Mouse (Mus musculus): ENCODE data around the gene Mdc1. TPM values are rescaled to one million over a fixed set of nuclear protein-coding genes. Genes with fewer than 3 reads are reported as not detected.

Mdc1 gene
- polyA plus RNA-seq (2017; shearing (Covaris generic)) = 9.5 TPM

DNA sequence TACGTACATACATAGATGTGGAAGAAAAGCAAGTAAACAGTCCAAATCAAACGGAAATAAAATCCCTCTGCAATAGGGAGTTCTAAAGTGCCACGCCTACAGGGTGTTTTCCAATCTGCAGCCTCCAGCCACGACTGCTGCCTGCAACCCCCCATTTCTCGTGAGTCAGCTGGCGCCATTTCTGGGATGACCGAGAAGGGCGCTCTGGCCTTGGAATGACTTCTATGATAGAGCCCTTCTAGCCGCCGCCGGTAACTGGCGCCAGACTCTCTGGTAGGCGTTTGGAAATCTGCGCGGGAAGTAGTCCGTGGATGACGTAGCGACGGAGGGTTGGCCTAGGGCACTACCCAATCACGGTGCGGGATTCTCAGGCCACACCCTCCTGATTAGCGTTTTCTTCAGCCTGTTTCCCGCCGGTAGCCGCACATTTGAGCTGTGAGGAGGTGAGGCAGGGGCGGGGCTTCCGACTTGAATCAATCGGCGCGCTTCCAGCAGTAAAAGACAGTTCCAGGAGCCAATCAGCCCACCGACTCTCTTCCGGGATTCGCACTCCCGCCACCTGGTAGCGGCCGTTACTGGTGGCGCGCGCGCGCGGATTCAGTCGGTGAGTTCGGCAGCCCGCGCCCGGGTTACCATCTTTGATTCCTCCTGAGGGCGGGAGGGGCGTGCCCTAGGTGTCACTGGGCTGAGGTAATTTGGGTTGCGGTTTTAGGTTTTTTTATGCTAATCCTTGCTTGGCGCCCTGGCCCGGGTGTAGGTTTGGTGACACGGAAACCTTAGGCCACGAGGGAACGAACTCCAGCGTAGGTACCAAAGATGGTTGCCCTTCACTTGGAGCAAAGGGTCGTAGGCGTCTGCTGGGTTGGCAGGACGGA lies at the start of gene Mdc1:
Mdc1 (plus strand) TSS at position 440 of the 875 bp plus-strand sequence.

DNA sequence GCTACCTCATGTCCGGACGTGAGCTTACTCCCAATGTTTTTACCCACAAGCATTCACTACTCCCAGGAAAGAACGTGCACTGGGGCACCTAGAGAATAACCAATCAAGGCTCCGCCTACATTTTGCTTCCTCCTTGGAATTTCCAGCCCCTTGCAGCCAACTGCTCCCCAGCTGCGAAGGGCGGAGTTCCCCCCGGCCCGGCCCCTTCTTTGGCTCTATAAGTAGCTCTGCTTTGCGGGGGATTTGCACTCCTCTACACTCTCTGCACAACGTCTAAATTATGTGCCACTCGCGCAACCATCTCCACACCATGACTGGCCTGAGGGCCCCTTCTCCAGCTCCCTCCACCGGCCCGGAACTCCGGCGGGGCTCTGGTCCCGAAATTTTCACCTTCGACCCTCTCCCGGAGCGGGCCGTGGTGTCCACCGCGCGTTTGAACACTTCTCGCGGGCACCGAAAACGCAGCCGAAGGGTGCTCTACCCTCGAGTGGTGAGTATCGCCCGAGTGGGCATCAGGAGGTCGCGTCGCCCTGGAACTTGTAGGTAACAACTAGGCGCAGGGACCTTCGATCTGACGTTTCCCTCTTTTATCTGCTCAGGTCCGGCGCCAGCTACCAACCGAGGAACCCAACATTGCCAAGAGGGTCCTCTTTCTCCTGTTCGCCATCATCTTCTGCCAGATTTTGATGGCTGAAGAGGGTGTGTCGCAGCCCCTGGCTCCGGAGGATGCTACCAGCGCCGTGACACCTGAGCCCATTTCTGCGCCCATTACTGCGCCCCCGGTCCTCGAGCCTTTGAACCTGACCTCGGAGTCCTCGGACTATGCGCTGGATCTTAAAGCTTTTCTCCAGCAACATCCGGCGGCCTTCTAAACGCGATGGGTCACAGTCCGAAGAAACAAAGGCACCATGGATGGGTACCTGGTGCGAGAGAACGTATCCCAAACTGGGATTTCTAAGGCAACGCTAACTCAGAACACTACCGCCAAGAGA lies 19.6 kb upstream of the Mdc1 start, which contains the start of gene Ier3:
Ier3 (plus strand) TSS at position 246 of the 992 bp plus-strand sequence.

DNA sequence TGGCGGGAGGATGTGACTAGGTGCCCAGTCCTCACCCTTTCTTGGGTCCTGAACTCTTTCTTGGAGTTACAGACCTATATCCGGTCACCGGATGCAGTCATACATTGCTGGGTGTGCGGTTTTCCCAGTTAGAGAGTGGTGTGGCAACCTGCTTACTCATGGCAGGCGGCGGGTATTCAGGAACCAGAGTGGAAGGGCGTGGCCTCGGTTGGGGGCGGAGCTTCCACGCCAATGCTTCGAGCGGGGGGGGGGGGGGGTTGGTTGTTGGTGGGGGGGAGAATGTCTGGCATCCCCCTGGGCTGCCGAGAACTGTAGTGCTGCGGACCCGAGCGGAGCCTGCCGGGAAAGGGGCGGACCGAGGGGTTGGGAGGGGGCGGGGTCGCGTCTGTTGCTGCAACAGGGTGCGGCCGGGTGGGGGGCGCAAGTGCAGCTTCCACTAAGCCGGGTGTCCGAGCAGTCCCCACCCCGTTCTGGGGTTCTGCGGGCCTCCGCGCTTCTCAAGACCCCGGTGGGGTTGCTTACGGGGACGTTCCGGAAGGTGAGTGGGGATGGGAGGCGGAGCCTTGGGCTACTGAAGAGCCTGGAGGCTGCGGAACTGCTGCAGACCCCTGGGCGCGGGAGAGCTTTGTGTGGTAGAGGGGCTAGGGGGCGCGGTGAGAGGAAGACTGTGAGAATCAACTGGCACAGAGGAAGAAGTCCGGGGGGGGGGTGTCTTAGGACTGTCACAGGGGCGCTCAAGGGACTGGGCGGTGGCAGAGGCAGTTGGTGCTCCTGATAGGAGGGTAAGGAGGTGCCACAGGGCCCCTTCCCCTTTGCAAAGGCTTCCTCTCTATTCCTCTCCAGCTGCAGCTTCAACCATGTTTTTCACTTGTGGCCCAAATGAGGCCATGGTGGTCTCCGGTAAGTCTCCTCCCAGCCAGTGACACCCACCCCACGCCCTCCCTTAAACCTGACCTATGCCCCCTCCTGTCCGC lies 18.1 kb upstream of the Mdc1 start, which contains the start of gene Flot1:
Flot1 (plus strand) TSS at position 267 of the 974 bp plus-strand sequence.

DNA sequence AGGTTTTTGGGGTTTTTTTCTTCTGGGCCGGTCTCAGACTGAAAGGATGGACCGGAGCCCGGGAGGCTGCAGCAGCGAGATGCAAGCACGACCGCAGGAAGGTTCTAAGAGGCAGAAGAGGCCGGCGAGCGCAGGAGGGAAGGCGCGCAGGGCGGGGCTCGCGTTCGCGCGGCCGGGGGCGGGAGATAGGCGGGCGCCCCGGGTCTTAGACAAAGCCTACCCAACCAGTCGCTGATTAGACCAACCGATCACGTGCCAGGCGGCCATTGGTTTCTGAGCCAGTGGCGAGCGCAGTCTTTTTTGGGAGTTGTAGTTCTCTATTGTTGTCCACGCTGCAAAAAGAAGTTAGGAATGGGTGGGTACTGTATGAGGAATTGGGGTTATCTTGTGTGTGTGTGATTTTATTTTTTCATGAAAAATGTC lies 3.2 kb upstream of the Mdc1 start, which contains the start of gene Tubb5:
Tubb5 (minus strand) TSS at position 185 of the 423 bp plus-strand sequence.

DNA sequence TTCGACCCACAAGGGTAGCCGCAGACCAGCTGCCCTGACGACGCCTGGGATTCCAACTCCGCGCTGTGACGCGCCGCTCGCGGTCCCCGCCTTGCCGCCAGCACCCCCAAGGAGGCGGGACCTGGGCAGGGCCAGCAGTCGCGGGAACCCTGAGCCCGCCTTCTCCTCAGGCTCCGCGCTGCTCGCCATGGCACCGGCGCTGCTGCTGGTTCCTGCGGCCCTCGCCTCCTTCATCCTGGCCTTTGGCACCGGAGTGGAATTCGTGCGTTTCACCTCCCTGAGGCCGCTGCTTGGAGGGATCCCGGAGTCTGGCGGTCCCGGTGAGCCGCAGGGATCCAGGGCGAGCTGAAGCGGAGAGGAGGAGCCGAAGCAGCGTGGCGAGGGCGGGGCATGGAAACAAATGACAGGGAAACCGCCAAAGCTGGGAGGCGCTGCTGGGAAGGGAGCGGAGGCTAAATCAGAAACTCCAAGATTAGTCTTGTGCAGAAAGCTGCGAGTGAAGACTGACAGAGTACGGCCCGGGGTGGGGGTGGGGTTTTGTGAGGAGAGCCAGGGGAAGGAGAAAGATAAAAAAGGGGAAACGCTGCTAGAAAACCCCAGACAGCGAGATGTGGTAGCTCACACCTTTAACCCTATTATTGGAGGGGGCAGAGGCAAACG lies 20.0 kb downstream of the Mdc1 start, which contains the start of gene Nrm:
Nrm (plus strand) TSS at position 121 of the 660 bp plus-strand sequence.

DNA sequence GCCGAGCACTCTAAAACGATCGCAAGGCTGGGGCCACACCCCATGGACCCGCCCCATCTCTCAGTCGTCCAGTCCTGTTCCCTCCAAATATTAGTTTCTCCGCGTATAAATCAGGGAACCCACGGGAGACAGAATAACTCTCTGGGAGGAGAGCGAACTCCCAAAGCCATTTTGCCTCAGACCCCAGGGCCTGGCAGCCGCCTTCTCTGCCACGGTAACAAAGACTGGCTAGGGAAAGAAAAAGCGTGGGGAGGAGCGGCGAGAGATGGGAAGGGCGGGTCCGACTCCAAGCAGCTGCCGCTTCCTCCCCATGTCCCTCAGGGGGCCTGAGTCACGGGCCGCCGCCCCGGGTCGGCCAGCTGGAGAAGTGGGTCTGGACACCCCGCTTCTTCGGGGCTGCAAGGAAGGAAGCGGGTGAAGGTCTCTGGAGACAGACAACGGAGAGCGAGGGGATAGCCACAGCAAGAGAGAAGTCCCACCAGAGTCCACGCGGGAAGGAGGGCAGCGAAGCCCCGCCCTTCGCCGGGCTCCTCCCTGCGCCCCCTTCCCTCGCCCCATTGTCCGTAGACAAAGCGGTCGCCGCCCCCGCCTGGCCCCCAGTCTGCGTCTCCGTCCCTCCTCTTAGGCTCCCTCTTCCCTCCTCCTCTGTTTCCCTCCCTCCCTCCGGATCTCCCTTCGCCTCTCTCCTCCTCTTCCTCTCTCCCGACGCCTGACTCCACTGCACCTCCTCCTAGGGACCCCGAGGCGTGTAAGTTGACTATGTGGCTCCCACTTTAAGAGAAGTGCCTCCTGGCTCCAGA lies 24.4 kb downstream of the Mdc1 start, which contains the start of gene Ppp1r18:
Ppp1r18 (plus strand) TSS at position 113 of the 800 bp plus-strand sequence.

DNA sequence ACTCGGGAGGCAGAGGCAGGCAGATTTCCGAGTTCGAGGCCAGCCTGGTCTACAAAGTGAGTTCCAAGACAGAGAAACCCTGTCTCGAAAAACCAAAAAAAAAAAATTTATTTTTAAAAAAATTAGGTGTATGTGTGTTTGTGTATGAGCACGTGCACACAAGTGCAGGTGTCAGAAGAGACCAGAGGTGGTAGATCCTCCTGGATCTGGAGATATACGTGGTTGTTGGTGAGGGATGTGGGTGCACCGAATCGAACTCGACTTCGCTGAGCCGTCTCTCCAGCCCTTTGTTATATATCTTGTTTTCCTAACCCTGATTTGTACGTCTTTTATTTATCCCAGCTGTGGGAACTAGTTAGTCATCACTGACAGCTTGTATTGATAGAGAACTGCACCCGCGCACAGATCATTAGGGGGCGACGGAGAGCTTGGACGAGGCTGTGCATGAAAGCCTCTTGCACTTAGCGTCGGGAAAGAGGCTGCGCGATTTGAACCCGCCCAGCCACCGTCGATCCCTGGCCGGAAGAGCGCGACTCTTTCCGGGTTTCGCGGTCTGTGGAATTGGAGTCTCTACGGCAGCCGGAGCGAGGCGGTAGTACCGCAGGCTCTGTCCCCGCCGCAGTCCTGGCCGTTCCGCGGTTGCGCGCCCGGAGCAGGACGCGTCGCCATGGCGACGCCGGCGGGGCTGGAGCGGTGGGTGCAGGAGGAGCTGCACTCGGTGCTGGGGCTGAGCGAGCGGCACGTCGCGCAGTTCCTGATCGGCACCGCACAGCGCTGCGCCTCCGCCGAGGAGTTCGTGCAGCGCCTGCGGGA lies 38.1 kb downstream of the Mdc1 start, which contains the start of gene Dhx16:
Dhx16 (plus strand) TSS at position 575 of the 813 bp plus-strand sequence.

DNA sequence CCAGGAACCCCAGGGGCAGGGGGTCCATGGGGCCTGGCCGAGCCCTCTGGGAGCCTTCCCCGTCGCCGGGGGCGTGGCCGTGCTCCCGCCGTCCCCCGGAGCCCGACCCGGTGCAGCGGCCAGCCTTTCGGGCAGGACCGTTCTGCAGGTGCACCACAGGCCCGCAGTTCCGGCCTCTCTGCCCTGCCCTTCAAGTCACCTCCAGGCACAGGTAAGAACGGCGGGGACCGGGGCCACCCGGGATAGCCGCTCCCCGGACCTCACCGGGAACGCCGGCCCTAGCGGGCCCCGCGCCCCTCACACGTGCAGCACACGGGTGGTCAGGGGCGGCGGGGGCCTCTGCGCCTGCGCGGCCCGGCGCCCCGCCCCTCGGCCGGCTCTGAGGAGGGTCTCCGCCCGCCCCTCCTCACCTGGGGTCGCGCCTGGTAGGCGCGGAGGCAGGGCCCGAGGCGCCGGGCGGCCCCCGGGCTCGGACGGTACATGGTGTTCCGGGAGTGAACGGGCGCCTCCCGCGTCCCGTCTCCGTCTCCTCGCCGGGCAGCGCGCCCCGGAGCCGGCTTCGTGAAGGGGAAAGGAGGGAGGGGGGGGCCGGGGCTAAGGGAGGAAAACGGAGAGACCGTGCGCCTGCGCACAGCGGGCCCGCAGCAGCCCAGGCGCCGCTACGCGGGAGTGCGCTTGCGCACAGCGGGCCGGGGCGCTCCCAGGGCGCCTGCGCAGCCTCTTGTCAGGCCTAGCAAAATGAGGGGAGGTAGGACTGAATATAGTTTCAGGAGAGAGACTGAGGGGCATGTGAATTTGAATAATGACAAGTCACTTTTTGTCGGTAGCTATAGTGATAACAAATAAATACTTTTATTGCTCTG lies 55.7 kb downstream of the Mdc1 start, which contains the start of gene 2310061I04Rik:
2310061I04Rik (minus strand) TSS at position 651 of the 863 bp plus-strand sequence.

Other genes with a start within 250 kb of the Mdc1 start
- not detected for gene Sfta2, start 240.0 kb upstream of the Mdc1 start, polyA plus RNA-seq (2017; shearing (Covaris generic))
- not detected for gene Gm9573, start 214.9 kb upstream of the Mdc1 start, polyA plus RNA-seq (2017; shearing (Covaris generic))
- gene Mucl3, start 197.8 kb upstream of the Mdc1 start, polyA plus RNA-seq (2017; shearing (Covaris generic)) = not detected
- 17.0 TPM for gene Vars2, start 173.9 kb upstream of the Mdc1 start, polyA plus RNA-seq (2017; shearing (Covaris generic))
- 14.7 TPM for gene Gtf2h4, start 167.8 kb upstream of the Mdc1 start, polyA plus RNA-seq (2017; shearing (Covaris generic))
- 11.5 TPM for gene Ddr1, start 136.9 kb upstream of the Mdc1 start, polyA plus RNA-seq (2017; shearing (Covaris generic))
- gene Ier3, start 19.8 kb upstream of the Mdc1 start, polyA plus RNA-seq (2017; shearing (Covaris generic)) = 29.2 TPM
- gene Flot1, start 18.3 kb upstream of the Mdc1 start, polyA plus RNA-seq (2017; shearing (Covaris generic)) = 52.6 TPM
- gene Tubb5, start 3.2 kb upstream of the Mdc1 start, polyA plus RNA-seq (2017; shearing (Covaris generic)) = 71.0 TPM
- gene Nrm, start 19.8 kb downstream of the Mdc1 start, polyA plus RNA-seq (2017; shearing (Covaris generic)) = 24.1 TPM
- gene Ppp1r18, start 24.1 kb downstream of the Mdc1 start, polyA plus RNA-seq (2017; shearing (Covaris generic)) = 384 TPM
- 54.0 TPM for gene Dhx16, start 38.3 kb downstream of the Mdc1 start, polyA plus RNA-seq (2017; shearing (Covaris generic))
- 32.9 TPM for gene 2310061I04Rik, start 55.9 kb downstream of the Mdc1 start, polyA plus RNA-seq (2017; shearing (Covaris generic))
- gene Atat1, start 68.6 kb downstream of the Mdc1 start, polyA plus RNA-seq (2017; shearing (Covaris generic)) = 13.2 TPM
- 93.2 TPM for gene Mrps18b, start 74.9 kb downstream of the Mdc1 start, polyA plus RNA-seq (2017; shearing (Covaris generic))
- gene Ppp1r10, start 74.9 kb downstream of the Mdc1 start, polyA plus RNA-seq (2017; shearing (Covaris generic)) = 76.6 TPM
- gene Abcf1, start 128.2 kb downstream of the Mdc1 start, polyA plus RNA-seq (2017; shearing (Covaris generic)) = 137 TPM
- 74.2 TPM for gene Gnl1, start 138.3 kb downstream of the Mdc1 start, polyA plus RNA-seq (2017; shearing (Covaris generic))
- gene Prr3, start 138.7 kb downstream of the Mdc1 start, polyA plus RNA-seq (2017; shearing (Covaris generic)) = 24.6 TPM
- gene H2-T24, start 179.0 kb downstream of the Mdc1 start, polyA plus RNA-seq (2017; shearing (Covaris generic)) = 10.5 TPM
- gene H2-T23, start 191.3 kb downstream of the Mdc1 start, polyA plus RNA-seq (2017; shearing (Covaris generic)) = 476 TPM
- 161 TPM for gene H2-T22, start 201.2 kb downstream of the Mdc1 start, polyA plus RNA-seq (2017; shearing (Covaris generic))
- 0.95 TPM for gene Gm6034, start 201.4 kb downstream of the Mdc1 start, polyA plus RNA-seq (2017; shearing (Covaris generic))
- not detected for gene Gm11127, start 216.9 kb downstream of the Mdc1 start, polyA plus RNA-seq (2017; shearing (Covaris generic))